Mouse (Mus musculus): ENCODE results near the gene AL607142.1.

AL607142.1 gene

GRCm38 (mm10) chr4:120054145-120054544 lies 10.7 kb upstream of the AL607142.1 start:
- DNase-seq (ENCODE audit: inconsistent age in 2 of 2, low spot score in 1 of 2): no peak

- no peak for DNase-seq (ENCODE audit: inconsistent age in 2 of 2, low spot score in 1 of 2)
Measured at GRCm38 (mm10) chr4:120056451-120056850, 8.3 kb upstream of the AL607142.1 start.

- no peak for DNase-seq (ENCODE audit: inconsistent age in 2 of 2, low spot score in 1 of 2)
Measured at GRCm38 (mm10) chr4:120057529-120057928, 7.3 kb upstream of the AL607142.1 start.

- DNase-seq (ENCODE audit: inconsistent age in 2 of 2, low spot score in 1 of 2): peak in 1 of 2 experiments; percentile 52
Measured at GRCm38 (mm10) chr4:120058157-120058556, 6.6 kb upstream of the AL607142.1 start.

- peak; percentile 20 to 47 for DNase-seq (ENCODE audit: inconsistent age in 2 of 2, low spot score in 1 of 2)
Measured at GRCm38 (mm10) chr4:120058794-120059193, 6.0 kb upstream of the AL607142.1 start.

- DNase-seq (ENCODE audit: inconsistent age in 2 of 2, low spot score in 1 of 2): no peak
Measured at GRCm38 (mm10) chr4:120061727-120062126, 3.1 kb upstream of the AL607142.1 start.

GRCm38 (mm10) chr4:120062198-120062597 lies 2.6 kb upstream of the AL607142.1 start:
- no peak for DNase-seq (ENCODE audit: inconsistent age in 2 of 2, low spot score in 1 of 2)

GRCm38 (mm10) chr4:120062754-120063153 lies 2.0 kb upstream of the AL607142.1 start:
- DNase-seq (ENCODE audit: inconsistent age in 2 of 2, low spot score in 1 of 2): no peak

- no peak for DNase-seq (ENCODE audit: inconsistent age in 2 of 2, low spot score in 1 of 2)
Measured at GRCm38 (mm10) chr4:120063353-120064124, 1.3 kb upstream of the AL607142.1 start.

- DNase-seq (ENCODE audit: inconsistent age in 2 of 2, low spot score in 1 of 2): peak in 1 of 2 experiments; percentile 44
Measured at GRCm38 (mm10) chr4:120066841-120067591, 2.2 kb downstream of the AL607142.1 start.

GRCm38 (mm10) chr4:120067592-120068235 lies 2.9 kb downstream of the AL607142.1 start:
- no peak for DNase-seq (ENCODE audit: inconsistent age in 2 of 2, low spot score in 1 of 2)

GRCm38 (mm10) chr4:120068883-120069581 lies 4.2 kb downstream of the AL607142.1 start:
- DNase-seq (ENCODE audit: inconsistent age in 2 of 2, low spot score in 1 of 2): no peak

GRCm38 (mm10) chr4:120069582-120069980 lies 4.8 kb downstream of the AL607142.1 start:
- no peak for DNase-seq (ENCODE audit: inconsistent age in 2 of 2, low spot score in 1 of 2)

- DNase-seq (ENCODE audit: inconsistent age in 2 of 2, low spot score in 1 of 2): no peak
Measured at GRCm38 (mm10) chr4:120071411-120071810, 6.6 kb downstream of the AL607142.1 start.

GRCm38 (mm10) chr4:120071842-120072507 lies 7.2 kb downstream of the AL607142.1 start:
- no peak for DNase-seq (ENCODE audit: inconsistent age in 2 of 2, low spot score in 1 of 2)

GRCm38 (mm10) chr4:120074061-120074460 lies 9.3 kb downstream of the AL607142.1 start:
- no peak for DNase-seq (ENCODE audit: inconsistent age in 2 of 2, low spot score in 1 of 2)

- no peak for DNase-seq (ENCODE audit: inconsistent age in 2 of 2, low spot score in 1 of 2)
Measured at GRCm38 (mm10) chr4:120077322-120077721, 12.5 kb downstream of the AL607142.1 start.

- DNase-seq (ENCODE audit: inconsistent age in 2 of 2, low spot score in 1 of 2): no peak
Measured at GRCm38 (mm10) chr4:120082527-120082926, 17.7 kb downstream of the AL607142.1 start.

- no peak for DNase-seq (ENCODE audit: inconsistent age in 2 of 2, low spot score in 1 of 2)
Measured at GRCm38 (mm10) chr4:120083700-120084099, 18.9 kb downstream of the AL607142.1 start.

- no peak for DNase-seq (ENCODE audit: inconsistent age in 2 of 2, low spot score in 1 of 2)
Measured at GRCm38 (mm10) chr4:120089536-120089935, 24.7 kb downstream of the AL607142.1 start.

All from adrenal gland, adult (tissue).